In genomic region chr5:136386757-136387156, GRCm38 (mm10) we compare ENCODE assay signal across 14 mouse cellular contexts.
"Had no signal": no experiment of that assay in that cellular context is flagged by ENCODE, and none has a peak within 500 bp of the region (broad histone marks: within the 10 kb centered on the region; RNA-seq: fewer than 3 reads in every experiment).

No protein-coding gene starts in this region.

- H3K36me3 ChIP-seq: stomach, embryonic 15.5 days had no signal

- ATAC-seq: midbrain, embryonic 16.5 days had no signal

- H3K27ac ChIP-seq: limb, embryonic 13.5 days; liver, embryonic 14.5 days; midbrain, embryonic 12.5 days; neural tube, embryonic 13.5 days; stomach, embryonic 15.5 days had no signal

- H3K4me1 ChIP-seq: stomach, embryonic 15.5 days had no signal

- H3K9ac ChIP-seq: limb, embryonic 13.5 days; liver, embryonic 14.5 days; midbrain, embryonic 12.5 days; neural tube, embryonic 13.5 days; stomach, embryonic 15.5 days had no signal

- H3K4me3 ChIP-seq: limb, embryonic 13.5 days; megakaryocyte, embryonic 14.5 days; midbrain, embryonic 12.5 days; neural tube, embryonic 13.5 days; stomach, embryonic 15.5 days had no signal

- H3K27me3 ChIP-seq: megakaryocyte, embryonic 14.5 days; midbrain, embryonic 12.5 days; neural tube, embryonic 13.5 days; stomach, embryonic 15.5 days had no signal

- DNase-seq: kidney, postnatal 10 days; kidney, postnatal 4 days; left cerebral cortex, postnatal 4 days; lung, adult 18-20 months; lung, postnatal 4 days; right cerebral cortex, postnatal 14 days; thymus, postnatal 36 days had no signal

- H3K9me3 ChIP-seq: limb, embryonic 13.5 days; megakaryocyte, embryonic 14.5 days; midbrain, embryonic 12.5 days; neural tube, embryonic 13.5 days; stomach, embryonic 15.5 days had no signal

- H3K4me2 ChIP-seq: limb, embryonic 13.5 days; midbrain, embryonic 12.5 days; neural tube, embryonic 13.5 days; stomach, embryonic 15.5 days had no signal
